Mouse (Mus musculus) intestine, embryonic 16.5 days (tissue): ENCODE results near the gene Ftl1. TPM values are rescaled to one million over a fixed set of nuclear protein-coding genes. Genes with fewer than 3 reads are reported as not detected.
"Not testable (repeated sequence)": the region's sequence is repeated elsewhere in the genome, so short reads cannot be mapped to it uniquely, and the experiment has no call there.

Source experiments
- ATAC-seq: fragments of 200-750 bp; cut with Nextera tagmentation; 2 replicates; pipeline ENCODE4 v1.8.0; 2017; ENCODE audit warnings: moderate TSS enrichment, moderate library complexity
- H3K27ac ChIP-seq: fragments of 300-500 bp; sonication (generic); 2 replicates; pipeline ENCODE4 v1.5.1; 2014; ENCODE audit warnings: mild to moderate bottlenecking, low read length
- H3K27me3 ChIP-seq: fragments of 300-500 bp; sonication (generic); replicated peaks from 2 replicates; pipeline ENCODE4 v1.6.1; 2014; ENCODE audit warnings: low read length, control low read depth, mixed read lengths; ENCODE audit not compliant: control insufficient read depth, insufficient read depth
- H3K36me3 ChIP-seq: fragments of 300-500 bp; sonication (generic); 2 replicates; pipeline ENCODE4 v1.6.1; 2014; ENCODE audit warnings: low read length, control low read depth; ENCODE audit not compliant: control insufficient read depth, insufficient read depth
- H3K4me1 ChIP-seq: fragments of 300-500 bp; sonication (generic); 2 replicates; pipeline ENCODE4 v1.6.1; 2014; ENCODE audit warnings: low read length, control low read depth, mixed read lengths; ENCODE audit not compliant: control insufficient read depth, insufficient read depth
- H3K4me2 ChIP-seq: fragments of 300-500 bp; sonication (generic); 2 replicates; pipeline ENCODE4 v1.6.1; 2014; ENCODE audit warnings: low read depth, low read length, control low read depth
- H3K4me3 ChIP-seq: fragments of 300-500 bp; sonication (generic); 2 replicates; pipeline ENCODE4 v1.5.1; 2014; ENCODE audit warnings: mild to moderate bottlenecking, low read length
- H3K9ac ChIP-seq: fragments of 300-500 bp; sonication (generic); 2 replicates; pipeline ENCODE4 v1.6.1; 2014; ENCODE audit warnings: low read depth, low read length
- H3K9me3 ChIP-seq: fragments of 300-500 bp; sonication (generic); 2 replicates; pipeline ENCODE4 v1.6.1; 2016; ENCODE audit warnings: low read length, control low read depth; ENCODE audit not compliant: control insufficient read depth
- WGBS: fragments of 180-500 bp; shearing (Covaris S2); extraction: QIAGEN DNeasy Blood & Tissue Kit; methylation state at CpG from one replicate; pipeline ENCODE4 v1.1.7; 2014; 5-methylcytosine and 5-hydroxymethylcytosine counted together
- polyA plus RNA-seq: library from polyadenylated mRNA; unstranded; fragments of >200 nt; fragmentation: Nextera tagmentation; extraction: Ambion mirVana; gene quantifications from 2 replicates; pipeline ENCODE4 v1.2.1, GENCODE M21; 2015

Gene Ftl1
- polyA plus RNA-seq, 1 experiment from 2014 or later: 7,117 TPM

DNA sequence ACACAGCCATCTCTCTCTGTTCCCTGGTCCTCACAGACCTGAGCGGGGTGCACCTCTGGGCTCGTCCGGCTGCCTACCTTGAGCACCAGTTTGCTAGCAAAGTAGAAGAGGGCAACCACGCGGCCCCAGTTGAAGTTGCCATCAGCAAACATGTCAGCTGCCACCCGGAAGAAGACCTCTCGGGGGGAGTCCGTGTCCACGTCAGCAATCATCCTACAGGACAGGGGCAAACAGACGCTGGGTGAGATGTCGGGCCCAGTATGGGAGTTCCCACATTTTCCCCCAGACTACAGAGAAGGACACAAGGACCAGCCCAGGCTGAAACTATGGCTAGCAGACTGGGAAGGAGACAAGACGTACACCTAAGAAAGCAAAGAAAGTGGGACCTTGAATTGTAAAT is 5.4 kb upstream of the Ftl1 start:
- Histone ChIP-seq H3K36me3 (no peaks in the 10 kb centered on the region; the same call in 1 of the 2 replicates), H3K27ac (no peak overlapping the region), H3K4me3 (no peak overlapping the region), H3K9me3 (no peaks in the 10 kb centered on the region), H3K4me1 (peaks cover 33% of the 10 kb centered on the region), H3K4me2 (peak overlapping the region; percentile 64; the same call in 1 of the 2 replicates), H3K9ac (no peak overlapping the region), H3K27me3 (no peaks in the 10 kb centered on the region)
- ATAC-seq: no peak
- 90% methylated on average over 12 of the region's 12 CpGs for WGBS

DNA sequence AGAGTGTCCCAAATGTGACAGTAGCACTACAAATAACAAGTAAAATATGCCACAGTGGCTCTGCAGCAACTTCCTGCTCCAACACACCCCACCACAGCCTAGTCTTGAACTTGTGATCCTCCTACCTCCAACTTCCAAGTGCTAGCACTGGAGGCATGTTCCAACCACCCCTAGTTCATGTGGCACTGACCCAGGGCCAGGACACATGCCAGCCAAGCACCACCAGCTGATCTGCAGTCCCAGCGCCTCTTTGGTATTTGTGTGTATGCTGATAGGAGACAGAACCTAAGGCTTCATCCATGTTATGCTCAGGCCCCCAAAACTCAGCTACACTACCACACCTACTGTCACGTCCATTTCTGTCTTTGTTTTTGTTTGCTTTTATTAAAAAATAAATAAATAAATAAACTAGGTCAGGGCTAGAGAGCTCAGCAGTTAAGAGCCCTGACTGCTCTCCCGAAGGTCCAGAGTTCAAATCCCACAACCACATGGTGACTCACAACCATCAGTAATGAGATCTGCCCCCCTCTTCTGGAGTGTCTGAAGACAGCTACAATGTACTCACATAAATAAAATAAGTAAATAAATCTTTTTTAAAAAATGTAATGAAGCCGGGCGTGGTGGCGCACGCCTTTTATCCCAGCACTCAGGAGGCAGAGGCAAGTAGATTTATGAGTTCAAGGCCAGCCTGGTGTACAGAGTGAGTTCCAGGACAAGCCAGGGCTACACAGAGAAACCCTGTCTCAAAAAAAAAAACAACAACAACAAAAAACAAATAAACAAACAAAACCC is 4.5 kb upstream of the Ftl1 start:
- H3K27me3 ChIP-seq: no peaks in the 10 kb centered on the region
- H3K4me2 ChIP-seq: no peak overlapping the region
- no peak overlapping the region for H3K27ac ChIP-seq
- no peak overlapping the region for H3K4me3 ChIP-seq
- WGBS: 93% methylated on average over 7 of the region's 7 CpGs
- H3K36me3 ChIP-seq: no peaks in the 10 kb centered on the region; the same call in 1 of the 2 replicates
- H3K4me1 ChIP-seq: peaks cover 34% of the 10 kb centered on the region
- H3K9me3 ChIP-seq: no peaks in the 10 kb centered on the region
- no peak for ATAC-seq
- no peak overlapping the region for H3K9ac ChIP-seq

DNA sequence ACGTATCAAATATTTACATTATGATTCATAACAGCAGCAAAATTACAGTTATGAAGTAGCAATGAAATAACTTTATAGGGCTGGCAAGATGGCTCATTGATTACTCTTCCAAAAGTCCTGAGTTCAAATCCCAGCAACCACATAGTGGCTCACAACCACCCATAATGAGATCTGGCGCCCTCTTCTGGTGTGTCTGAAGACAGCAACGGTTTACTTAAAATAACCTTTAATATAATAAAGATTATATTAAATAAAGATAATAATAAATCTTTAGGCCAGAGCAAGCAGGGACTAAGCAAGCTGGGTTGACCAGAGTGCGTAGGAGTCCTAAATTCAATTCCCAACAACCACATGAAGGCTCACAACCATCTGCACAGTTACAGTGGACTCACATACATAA is 3.2 kb upstream of the Ftl1 start:
- H3K9ac ChIP-seq, H3K36me3 ChIP-seq, H3K27me3 ChIP-seq, H3K4me3 ChIP-seq, H3K4me2 ChIP-seq, H3K9me3 ChIP-seq, ATAC-seq, H3K27ac ChIP-seq: not testable (repeated sequence)
- peaks cover 37% of the 10 kb centered on the region for H3K4me1 ChIP-seq
- WGBS: 73% methylated on average over 4 of the region's 4 CpGs

DNA sequence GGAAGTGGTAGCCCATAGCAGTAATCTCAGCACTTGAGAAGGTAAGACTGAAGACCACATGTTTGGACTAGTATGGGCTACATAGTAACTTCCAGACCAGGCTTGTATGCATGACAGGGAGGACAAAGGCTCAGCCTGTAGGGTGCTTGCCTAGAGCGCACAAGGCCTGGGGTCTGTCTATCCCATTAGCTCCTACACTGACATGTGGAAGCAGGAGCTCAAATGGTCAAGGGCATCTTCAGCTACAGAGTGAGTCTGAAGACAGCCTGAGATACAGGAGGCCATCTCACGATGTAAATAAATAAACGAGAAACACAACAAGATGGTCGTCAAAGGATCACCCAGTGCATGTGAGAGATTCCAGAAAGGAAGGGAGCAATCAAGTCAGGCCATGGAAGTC is 2.6 kb upstream of the Ftl1 start:
- 84% methylated on average over 4 of the region's 4 CpGs for WGBS
- H3K36me3 ChIP-seq: peaks cover 3% of the 10 kb centered on the region
- H3K4me2 ChIP-seq: no peak overlapping the region
- no peak for ATAC-seq
- peaks cover 39% of the 10 kb centered on the region for H3K4me1 ChIP-seq
- no peaks in the 10 kb centered on the region for H3K27me3 ChIP-seq
- no peak overlapping the region for H3K4me3 ChIP-seq
- no peak overlapping the region for H3K9ac ChIP-seq
- no peaks in the 10 kb centered on the region for H3K9me3 ChIP-seq
- peak overlapping the region; percentile 17; the same call in 1 of the 2 replicates for H3K27ac ChIP-seq

DNA sequence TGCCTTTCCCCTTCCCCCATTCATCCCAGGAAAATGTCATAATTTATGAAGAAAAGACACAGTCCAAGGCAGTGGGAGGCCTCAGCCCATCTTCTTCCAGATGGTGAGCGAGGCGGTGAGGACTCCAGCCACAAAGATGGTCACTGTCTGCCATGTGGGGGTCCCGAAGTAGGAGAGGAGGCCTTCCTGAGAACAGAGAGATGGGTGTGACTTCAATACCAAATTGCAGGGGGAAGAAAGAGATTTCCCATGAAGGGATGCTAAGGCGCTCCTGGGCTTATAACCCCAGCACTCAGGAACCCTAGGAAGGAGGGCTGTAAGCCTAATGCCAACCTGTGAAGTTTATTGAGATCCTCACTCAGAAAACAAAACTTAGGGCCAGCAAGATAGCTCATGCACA is 2.1 kb upstream of the Ftl1 start:
- peaks cover 39% of the 10 kb centered on the region for H3K4me1 ChIP-seq
- no peak overlapping the region for H3K4me2 ChIP-seq
- H3K4me3 ChIP-seq: no peak overlapping the region
- H3K9me3 ChIP-seq: no peaks in the 10 kb centered on the region
- H3K9ac ChIP-seq: no peak overlapping the region
- 69% methylated on average over 4 of the region's 4 CpGs for WGBS
- no peaks in the 10 kb centered on the region for H3K27me3 ChIP-seq
- no peak for ATAC-seq
- H3K27ac ChIP-seq: peak overlapping the region; percentile 95
- peaks cover 7% of the 10 kb centered on the region for H3K36me3 ChIP-seq

DNA sequence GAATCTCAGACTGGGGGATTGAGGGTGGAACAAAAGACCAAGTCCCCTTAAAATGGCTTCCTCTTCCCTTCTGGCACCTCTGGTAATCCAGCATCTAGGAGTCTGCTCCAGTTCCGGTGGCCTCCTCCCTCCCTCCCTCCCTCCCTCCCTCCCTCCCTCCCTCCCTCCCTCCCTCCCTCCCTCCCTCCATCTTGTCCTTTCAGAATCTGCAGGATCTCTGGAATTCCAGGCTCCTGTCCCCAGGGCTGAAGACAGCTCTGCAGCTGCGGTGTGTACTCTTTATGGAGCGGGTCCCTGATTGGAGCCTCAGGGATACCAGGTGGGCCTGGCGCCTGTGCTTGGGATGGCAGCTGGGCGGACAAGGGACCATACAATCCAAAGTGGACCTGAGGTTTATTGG is 1.6 kb upstream of the Ftl1 start:
- Histone ChIP-seq H3K27ac (peak overlapping the region; percentile 95), H3K9me3 (no peaks in the 10 kb centered on the region), H3K9ac (peak overlapping the region; percentile 69), H3K4me2 (peak overlapping the region; percentile 54), H3K4me3 (no peak overlapping the region), H3K27me3 (no peaks in the 10 kb centered on the region), H3K4me1 (peaks cover 39% of the 10 kb centered on the region), H3K36me3 (peaks cover 7% of the 10 kb centered on the region)
- ATAC-seq: peak; percentile 1; the same call in 1 of the 2 replicates
- 48% methylated on average over 5 of the region's 5 CpGs for WGBS

DNA sequence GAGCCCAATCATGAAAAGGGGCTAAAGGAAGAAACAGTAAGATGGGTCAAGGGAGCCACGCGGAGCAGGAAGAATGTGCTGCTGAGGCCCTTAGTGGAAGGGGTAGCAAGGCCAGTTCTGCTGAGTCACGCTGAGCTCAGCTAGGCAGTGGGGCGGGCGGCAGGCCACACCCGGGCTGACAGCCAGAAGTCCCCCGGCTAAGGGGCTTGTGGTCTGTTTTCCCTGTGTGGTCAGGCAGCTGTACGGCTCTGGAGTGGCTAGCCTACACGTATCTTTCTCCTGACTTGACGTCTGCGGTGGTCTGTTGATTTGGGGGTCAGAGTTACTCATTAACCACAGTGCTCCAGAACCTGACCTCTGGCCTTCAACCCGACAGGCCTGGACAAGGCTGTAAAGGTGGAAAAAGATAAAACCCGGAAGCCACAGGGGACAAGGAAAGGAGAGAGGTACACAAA is 1.2 kb upstream of the Ftl1 start:
- Histone ChIP-seq H3K27ac (peak overlapping the region; percentile 95), H3K4me2 (peak overlapping the region; percentile 54), H3K9ac (peak overlapping the region; percentile 69), H3K4me3 (peak overlapping the region; percentile 47), H3K4me1 (peaks cover 37% of the 10 kb centered on the region), H3K9me3 (no peaks in the 10 kb centered on the region), H3K27me3 (no peaks in the 10 kb centered on the region), H3K36me3 (peaks cover 7% of the 10 kb centered on the region)
- 11% methylated on average over 13 of the region's 13 CpGs for WGBS
- ATAC-seq: peak; percentile 57

DNA sequence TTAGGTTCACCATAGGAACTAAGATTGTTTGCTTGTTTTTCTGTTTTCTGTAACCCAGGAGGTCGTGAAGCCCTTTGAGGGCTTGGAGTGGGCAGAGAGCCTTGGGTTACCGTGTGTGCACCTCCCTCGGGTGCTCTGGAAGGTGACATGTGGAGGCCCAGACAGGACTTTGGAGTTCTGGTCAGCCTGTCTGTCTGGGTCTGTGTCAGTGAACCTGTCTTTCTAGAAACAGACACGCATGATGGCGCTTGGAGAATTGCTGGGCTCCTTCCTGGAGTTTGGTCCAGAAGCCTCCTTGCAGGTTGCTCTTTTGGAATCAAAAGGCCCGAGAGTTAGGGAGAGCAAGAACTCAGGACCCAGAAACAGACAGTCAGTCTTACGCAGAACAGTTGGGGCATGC is 693 bp upstream of the Ftl1 start:
- Histone ChIP-seq H3K4me1 (peaks cover 32% of the 10 kb centered on the region), H3K9me3 (no peaks in the 10 kb centered on the region), H3K27me3 (no peaks in the 10 kb centered on the region), H3K4me3 (peak overlapping the region; percentile 47), H3K9ac (peak overlapping the region; percentile 69), H3K27ac (peak overlapping the region; percentile 95), H3K36me3 (peaks cover 9% of the 10 kb centered on the region), H3K4me2 (peak overlapping the region; percentile 54)
- ATAC-seq: peak; percentile 11
- whole genome bisulfite sequencing: 62% methylated on average over 7 of the region's 7 CpGs

DNA sequence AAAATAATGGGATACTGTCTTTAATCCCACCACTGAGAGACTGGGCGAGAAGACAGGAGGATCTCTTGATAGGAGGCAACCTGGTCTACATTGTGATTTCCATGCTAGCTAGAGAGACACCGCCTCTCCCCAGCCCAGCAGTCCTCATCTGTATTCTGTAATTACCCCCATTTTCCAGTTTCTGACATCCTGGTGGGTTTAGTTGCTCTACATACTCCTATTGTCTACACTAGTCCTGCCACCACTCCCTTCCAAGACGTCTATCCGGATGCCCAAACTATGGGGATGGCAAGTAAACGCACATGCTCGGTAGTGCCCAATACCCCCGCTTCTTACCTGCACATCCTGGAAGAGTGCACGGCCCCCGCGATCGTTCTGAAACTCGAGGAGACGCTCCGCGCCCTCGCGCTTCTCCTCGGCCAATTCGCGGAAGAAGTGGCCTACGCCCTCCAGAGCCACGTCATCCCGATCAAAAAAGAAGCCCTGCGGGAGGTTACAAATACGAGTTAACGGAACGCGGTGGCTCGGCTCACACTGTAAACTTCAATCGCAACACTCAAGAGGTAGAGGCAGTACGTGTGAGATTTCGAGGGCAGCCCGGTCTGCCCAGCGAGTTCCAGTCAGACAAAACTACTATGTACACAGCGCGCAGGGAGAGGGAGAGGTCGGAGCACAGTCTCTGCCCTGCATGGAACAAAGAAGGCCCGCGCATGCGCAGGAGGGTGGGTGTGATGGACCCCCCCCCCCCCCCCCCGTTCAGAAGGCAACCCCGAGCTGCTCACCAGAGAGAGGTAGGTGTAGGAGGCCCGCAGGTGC is 728 bp downstream of the Ftl1 start:
- Histone ChIP-seq H3K9me3 (no peaks in the 10 kb centered on the region), H3K4me2 (peak overlapping the region; percentile 67), H3K4me1 (peaks cover 29% of the 10 kb centered on the region), H3K27ac (peak overlapping the region; percentile 92), H3K36me3 (peaks cover 17% of the 10 kb centered on the region), H3K27me3 (no peaks in the 10 kb centered on the region), H3K9ac (peak overlapping the region; percentile 77), H3K4me3 (peak overlapping the region; percentile 82)
- ATAC-seq: peak; percentile 49
- under 1% methylated on average over 43 of the region's 43 CpGs for WGBS
